In genomic region chr11:3370162-3370561, GRCm38 (mm10) we compare ENCODE assay signal across 11 mouse cellular contexts. TPM values are rescaled to one million over a fixed set of nuclear protein-coding genes. Genes with fewer than 3 reads are reported as not detected.
DNase-seq lines count a peak whose midpoint lies in the region; ATAC-seq and TF ChIP-seq lines count a peak whose summit lies in the region.
"Had no signal": no experiment of that assay in that cellular context is flagged by ENCODE, and none has a peak within 500 bp of the region (broad histone marks: within the 10 kb centered on the region; RNA-seq: fewer than 3 reads in every experiment).

No protein-coding gene starts in this region.

- ATAC-seq in heart, embryonic 16.5 days (replicated peaks; ENCODE audit: extremely low read depth, insufficient read depth, low FRiP score): no peak
- no peak for ATAC-seq in hindbrain, embryonic 13.5 days (ENCODE audit: low FRiP score)
- ATAC-seq in midbrain, embryonic 16.5 days: no peak
- no peak for ATAC-seq in megakaryocyte progenitor cell, adult 5-6 weeks (replicated peaks; ENCODE audit: poor library complexity)

- 62% methylated on average over 2 of the region's 2 CpGs for WGBS in heart, embryonic 16.5 days
- WGBS in hindbrain, embryonic 13.5 days: 78% methylated on average over 2 of the region's 2 CpGs
- WGBS in midbrain, embryonic 16.5 days: 72% methylated on average over 2 of the region's 2 CpGs

- H3K9me3 ChIP-seq in heart, embryonic 16.5 days (replicated peaks; ENCODE audit: control insufficient read depth, low read length): no peaks in the 10 kb centered on the region
- H3K9me3 ChIP-seq in hindbrain, embryonic 13.5 days: no peaks in the 10 kb centered on the region
- H3K9me3 ChIP-seq in midbrain, embryonic 16.5 days (replicated peaks; ENCODE audit: control insufficient read depth, low read length, poor library complexity, severe bottlenecking): no peaks in the 10 kb centered on the region

- TF ChIP-seq CTCF in cortical plate, adult 2 months (IDR thresholded peaks at IDR 0.05; ENCODE audit: extremely low read depth, insufficient read depth, low read length): no peak

- no peak for DNase-seq in heart, postnatal 14 days
- no peak for DNase-seq in spleen, adult 18-20 months
- no peak for DNase-seq in cerebellum, adult 18-20 months
- DNase-seq: gastrocnemius, postnatal 36 days; liver; thymus, postnatal 14 days had no signal

- no peak overlapping the region for H3K27ac ChIP-seq in heart, embryonic 16.5 days (ENCODE audit: low read length)
- no peak overlapping the region for H3K27ac ChIP-seq in cortical plate, adult 2 months (ENCODE audit: insufficient read depth, low read length)
- peak overlapping the region; percentile 96; the same call in 1 of the 2 replicates for H3K27ac ChIP-seq in hindbrain, embryonic 13.5 days
- H3K27ac ChIP-seq in midbrain, embryonic 16.5 days (ENCODE audit: low read length): peak overlapping the region; percentile 81; the same call in 1 of the 2 replicates

- peaks cover 42% of the 10 kb centered on the region for H3K4me1 ChIP-seq in heart, embryonic 16.5 days (ENCODE audit: control insufficient read depth, insufficient read depth, low read length)
- H3K4me1 ChIP-seq in cortical plate, adult 2 months (ENCODE audit: control insufficient read depth, insufficient read depth, low read length): peaks cover 4% of the 10 kb centered on the region
- H3K4me1 ChIP-seq in hindbrain, embryonic 13.5 days (replicated peaks): peaks cover 83% of the 10 kb centered on the region
- H3K4me1 ChIP-seq in midbrain, embryonic 16.5 days (ENCODE audit: control insufficient read depth, insufficient read depth, low read length): peaks cover 41% of the 10 kb centered on the region

- H3K4me3 ChIP-seq in heart, embryonic 16.5 days (ENCODE audit: low read length): peak overlapping the region; percentile 75
- H3K4me3 ChIP-seq in cortical plate, adult 2 months (ENCODE audit: insufficient read depth, low read length): peak overlapping the region; percentile 63
- H3K4me3 ChIP-seq in hindbrain, embryonic 13.5 days: peak overlapping the region; percentile 69
- peak overlapping the region; percentile 62 for H3K4me3 ChIP-seq in midbrain, embryonic 16.5 days (ENCODE audit: low read depth, low read length)

- H3K27me3 ChIP-seq in heart, embryonic 16.5 days (ENCODE audit: control insufficient read depth, insufficient read depth, low read length): no peaks in the 10 kb centered on the region
- H3K27me3 ChIP-seq in hindbrain, embryonic 13.5 days: no peaks in the 10 kb centered on the region
- no peaks in the 10 kb centered on the region for H3K27me3 ChIP-seq in midbrain, embryonic 16.5 days (ENCODE audit: control insufficient read depth, insufficient read depth, low read depth, low read length)

- peak overlapping the region; percentile 81 for H3K9ac ChIP-seq in heart, embryonic 16.5 days (ENCODE audit: low read length)
- H3K9ac ChIP-seq in hindbrain, embryonic 13.5 days: peak overlapping the region; percentile 88
- peak overlapping the region; percentile 87 for H3K9ac ChIP-seq in midbrain, embryonic 16.5 days (ENCODE audit: low read depth, low read length)

- no peaks in the 10 kb centered on the region for H3K36me3 ChIP-seq in heart, embryonic 16.5 days (ENCODE audit: control insufficient read depth, insufficient read depth)
- H3K36me3 ChIP-seq in hindbrain, embryonic 13.5 days: no peaks in the 10 kb centered on the region
- H3K36me3 ChIP-seq in midbrain, embryonic 16.5 days (ENCODE audit: control insufficient read depth, insufficient read depth, low read length): no peaks in the 10 kb centered on the region; the same call in 1 of the 2 replicates

- intact Hi-C loops in heart, postnatal 14 days (cut with DNase I): no loop called here

- H3K4me2 ChIP-seq in heart, embryonic 16.5 days (ENCODE audit: low read depth, low read length): peak overlapping the region; percentile 96
- H3K4me2 ChIP-seq in hindbrain, embryonic 13.5 days: peak overlapping the region; percentile 71
- peak overlapping the region; percentile 84 for H3K4me2 ChIP-seq in midbrain, embryonic 16.5 days (ENCODE audit: low read length)

- no peak for TF ChIP-seq POLR2A in cortical plate, adult 2 months (IDR thresholded peaks at IDR 0.05; ENCODE audit: extremely low read depth, insufficient read depth, low read length)

RNA-seq across cellular contexts. Expression of gene Limk2, which starts 38.8 kb away (rescaled TPM):
- 47.1 and 54.9 TPM in 2 replicates for polyA plus RNA-seq in heart, embryonic 16.5 days (2015; fragmentation: Nextera tagmentation; extraction: Ambion mirVana)
- 10 to 100 TPM; 21.6 to 24.9 TPM for total RNA-seq in heart, postnatal 14 days (2021)
- 140 and 153 TPM in 2 replicates for polyA plus RNA-seq in cortical plate, adult 2 months (2012; rRNA removed)
- polyA plus RNA-seq in hindbrain, embryonic 13.5 days (2015; fragmentation: Nextera tagmentation; extraction: Ambion mirVana): 138 and 150 TPM in 2 replicates
- 185 and 187 TPM in 2 replicates for polyA plus RNA-seq in midbrain, embryonic 16.5 days (2015; fragmentation: Nextera tagmentation; extraction: Ambion mirVana)
- total RNA-seq in megakaryocyte progenitor cell, adult 5-6 weeks (2015): 16.9 and 17.0 TPM in 2 replicates
- 20.1 and 30.0 TPM in 2 replicates for total RNA-seq in megakaryocyte progenitor cell, adult 5-6 weeks (2017)

RNA-seq across cellular contexts. Expression of gene Pik3ip1, which starts 40.0 kb away (rescaled TPM):
- polyA plus RNA-seq in heart, embryonic 16.5 days (2015; fragmentation: Nextera tagmentation; extraction: Ambion mirVana): 40.9 and 41.1 TPM in 2 replicates
- total RNA-seq in heart, postnatal 14 days (2021): 10 to 100 TPM; 34.0 to 39.8 TPM
- polyA plus RNA-seq in cortical plate, adult 2 months (2012; rRNA removed): 41.3 and 42.6 TPM in 2 replicates
- 25.4 and 25.5 TPM in 2 replicates for polyA plus RNA-seq in hindbrain, embryonic 13.5 days (2015; fragmentation: Nextera tagmentation; extraction: Ambion mirVana)
- 22.8 and 29.5 TPM in 2 replicates for polyA plus RNA-seq in midbrain, embryonic 16.5 days (2015; fragmentation: Nextera tagmentation; extraction: Ambion mirVana)
- 16.6 and 20.1 TPM in 2 replicates for total RNA-seq in megakaryocyte progenitor cell, adult 5-6 weeks (2015)
- 32.9 and 55.1 TPM in 2 replicates for total RNA-seq in megakaryocyte progenitor cell, adult 5-6 weeks (2017)

Comparison
In these comparisons a context has a peak if more than half of its experiments do, and no peak if none do; other contexts are left out.
1. H3K27ac ChIP-seq: peak in hindbrain, embryonic 13.5 days (single experiment) and midbrain, embryonic 16.5 days (single experiment); none in heart, embryonic 16.5 days (single experiment) and cortical plate, adult 2 months (single experiment).
2. Peak in every context shown above with its lines, with median percentiles within 50 percentile points of each other: H3K4me2 ChIP-seq, H3K4me3 ChIP-seq and H3K9ac ChIP-seq.